Mouse (Mus musculus): ENCODE results near the gene Vgll4.
"Not testable (repeated sequence)": the region's sequence is repeated elsewhere in the genome, so short reads cannot be mapped to it uniquely, and the experiment has no call there.

Gene Vgll4

GRCm38 (mm10) chr6:114893427-114894209 lies 76.2 kb downstream of the Vgll4 start:
- DNase-seq (ENCODE audit: low spot score): no peak

GRCm38 (mm10) chr6:114892363-114892762 lies 77.4 kb downstream of the Vgll4 start:
- no peak for DNase-seq (ENCODE audit: low spot score)

GRCm38 (mm10) chr6:114891771-114892170 lies 78.0 kb downstream of the Vgll4 start:
- no peak for DNase-seq (ENCODE audit: low spot score)

GRCm38 (mm10) chr6:114891272-114891671 lies 78.5 kb downstream of the Vgll4 start:
- no peak for DNase-seq (ENCODE audit: low spot score)

- DNase-seq (ENCODE audit: low spot score): no peak
These were observed 79.2 kb downstream of the Vgll4 start for GRCm38 (mm10) chr6:114890411-114891115.

- DNase-seq (ENCODE audit: low spot score): not testable (repeated sequence)
These were observed 79.8 kb downstream of the Vgll4 start for GRCm38 (mm10) chr6:114889971-114890370.

GRCm38 (mm10) chr6:114888922-114889321 lies 80.9 kb downstream of the Vgll4 start:
- no peak for DNase-seq (ENCODE audit: low spot score)

GRCm38 (mm10) chr6:114886504-114887361 lies 83.1 kb downstream of the Vgll4 start:
- DNase-seq (ENCODE audit: low spot score): no peak

GRCm38 (mm10) chr6:114886012-114886411 lies 83.8 kb downstream of the Vgll4 start:
- no peak for DNase-seq (ENCODE audit: low spot score)

GRCm38 (mm10) chr6:114885129-114885528 lies 84.7 kb downstream of the Vgll4 start:
- DNase-seq (ENCODE audit: low spot score): no peak

GRCm38 (mm10) chr6:114883261-114883740 lies 86.5 kb downstream of the Vgll4 start:
- DNase-seq (ENCODE audit: low spot score): no peak

GRCm38 (mm10) chr6:114882675-114883074 lies 87.1 kb downstream of the Vgll4 start:
- DNase-seq (ENCODE audit: low spot score): no peak

- DNase-seq (ENCODE audit: low spot score): no peak
These were observed 87.6 kb downstream of the Vgll4 start for GRCm38 (mm10) chr6:114882212-114882611.

- no peak for DNase-seq (ENCODE audit: low spot score)
These were observed 89.0 kb downstream of the Vgll4 start for GRCm38 (mm10) chr6:114880798-114881197.

GRCm38 (mm10) chr6:114878841-114879520 lies 90.8 kb downstream of the Vgll4 start:
- DNase-seq (ENCODE audit: low spot score): no peak

GRCm38 (mm10) chr6:114876546-114876945 lies 93.2 kb downstream of the Vgll4 start:
- no peak for DNase-seq (ENCODE audit: low spot score)

GRCm38 (mm10) chr6:114876033-114876432 lies 93.8 kb downstream of the Vgll4 start:
- no peak for DNase-seq (ENCODE audit: low spot score)

- peak; percentile 73 for DNase-seq (ENCODE audit: low spot score)
These were observed 94.7 kb downstream of the Vgll4 start for GRCm38 (mm10) chr6:114875018-114875558.

- no peak for DNase-seq (ENCODE audit: low spot score)
These were observed 95.5 kb downstream of the Vgll4 start for GRCm38 (mm10) chr6:114874138-114874928.

GRCm38 (mm10) chr6:114873808-114874137 lies 96.0 kb downstream of the Vgll4 start:
- no peak for DNase-seq (ENCODE audit: low spot score)
